Mouse (Mus musculus) heart, postnatal 14 days (tissue): ENCODE results near the gene Pde6h. TPM values are rescaled to one million over a fixed set of nuclear protein-coding genes. Genes with fewer than 3 reads are reported as not detected.
A peak's percentile ranks its signal among the peaks of the same experiment; 100 is the strongest.
"Not testable (repeated sequence)": the region's sequence is repeated elsewhere in the genome, so short reads cannot be mapped to it uniquely, and the experiment has no call there.

Experiments
- DNase-seq, 2 experiments: peaks; one replicate each; pipeline ENCODE4 v3.0.0; 2021 to 2022
- intact Hi-C: fragments of 180-260 bp; cut with DNase I; formaldehyde crosslinking; loops from one replicate; pipeline ENCODE4 v1.15.1; 2025
- long read RNA-seq, 2 experiments: library from polyadenylated mRNA; stranded (forward); transcript quantifications; one replicate each; pipeline ENCODE4 v2.0.0; 2021
- total RNA-seq, 2 experiments: library from RNA; stranded (reverse); gene quantifications; 2 replicates each; pipeline ENCODE4 v1.2.3; 2021

The Pde6h gene
- total RNA-seq, result under 1 TPM in 1 of 2 experiments, not detected in 1; 0.46 TPM
- long read RNA-seq, experiment 1, result 0 reads
- long read RNA-seq, experiment 2, result 0 reads

- intact Hi-C loops, result loop anchor here (5.0 kb wide), 1 partner anchor 44 kb away; no protein-coding TSS in a partner anchor
- DNase-seq, result no peak
Measured at GRCm38 (mm10) chr6:136923532-136923931, at the start of gene Pde6h. TSS of gene Pde6h (plus strand) at chr6:136923832.

DNA sequence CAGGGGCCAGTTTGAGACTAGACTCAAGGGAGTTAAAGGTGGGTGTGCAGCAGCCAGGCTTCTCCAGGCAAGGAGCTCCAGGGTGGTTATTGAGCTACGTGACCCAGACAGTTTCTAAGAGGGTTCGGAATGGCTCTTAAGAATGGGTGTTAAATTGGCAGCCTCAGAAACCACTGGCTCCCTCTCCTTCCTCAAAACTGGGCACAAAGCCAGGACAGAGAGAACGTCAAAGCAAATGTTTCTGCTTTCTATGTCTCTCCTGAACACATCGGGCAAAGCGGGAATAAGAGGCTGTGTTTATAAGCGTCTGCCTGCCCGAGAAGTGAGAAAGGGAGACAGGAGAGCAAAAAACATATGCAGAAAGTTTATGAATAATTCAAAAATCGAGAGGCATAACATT is 49.0 kb upstream of the Pde6h start:
- intact Hi-C loops, result no loop called here
- DNase-seq, result peak; percentile 31 to 57

DNA sequence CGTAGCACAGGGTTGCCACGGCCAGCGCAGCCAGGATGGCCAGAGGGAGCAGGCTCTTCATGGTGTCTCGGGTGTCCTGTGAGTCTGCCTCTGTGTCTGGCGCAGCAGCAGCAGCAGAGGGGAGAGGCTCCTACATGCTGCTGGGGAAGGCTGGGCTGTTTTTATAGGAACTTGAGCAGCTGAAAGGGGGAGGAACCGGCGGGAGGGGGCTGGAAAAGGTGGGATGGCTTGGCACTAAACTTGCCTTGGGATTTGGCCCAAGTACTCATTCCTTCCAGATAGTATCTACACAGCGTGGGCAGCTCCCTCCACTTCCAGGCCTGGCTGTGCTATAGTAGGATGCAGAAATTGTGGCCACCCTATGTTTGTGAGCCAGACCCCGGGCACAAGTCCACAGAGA is 48.0 kb upstream of the Pde6h start, which contains the start of gene Mgp:
Gene Mgp, minus strand, starts transcription at position 154 of the 400 bp plus-strand sequence.
- intact Hi-C loops, result no loop called here
- DNase-seq, result peak; percentile 66 to 73

DNA sequence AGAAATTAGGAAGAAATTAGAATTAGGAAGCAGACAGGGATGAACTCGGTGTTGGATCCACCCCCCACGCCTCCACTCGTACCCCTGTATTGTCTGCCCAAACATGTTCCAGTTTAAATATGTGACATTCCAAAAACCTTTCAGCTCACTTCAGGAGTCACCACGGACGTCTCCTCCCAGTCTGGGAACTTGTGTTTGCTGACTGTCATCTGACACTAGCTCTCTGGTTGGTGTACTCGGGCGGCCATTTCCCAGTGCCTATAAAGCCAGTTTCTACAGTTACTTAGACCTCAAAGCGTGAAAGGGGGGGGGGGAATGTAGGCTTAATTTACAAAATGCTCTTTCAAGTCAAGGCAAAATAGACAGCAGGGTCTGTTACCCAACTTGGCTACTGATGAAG is 42.0 kb upstream of the Pde6h start:
- no peak for DNase-seq
- intact Hi-C loops, result no loop called here

DNA sequence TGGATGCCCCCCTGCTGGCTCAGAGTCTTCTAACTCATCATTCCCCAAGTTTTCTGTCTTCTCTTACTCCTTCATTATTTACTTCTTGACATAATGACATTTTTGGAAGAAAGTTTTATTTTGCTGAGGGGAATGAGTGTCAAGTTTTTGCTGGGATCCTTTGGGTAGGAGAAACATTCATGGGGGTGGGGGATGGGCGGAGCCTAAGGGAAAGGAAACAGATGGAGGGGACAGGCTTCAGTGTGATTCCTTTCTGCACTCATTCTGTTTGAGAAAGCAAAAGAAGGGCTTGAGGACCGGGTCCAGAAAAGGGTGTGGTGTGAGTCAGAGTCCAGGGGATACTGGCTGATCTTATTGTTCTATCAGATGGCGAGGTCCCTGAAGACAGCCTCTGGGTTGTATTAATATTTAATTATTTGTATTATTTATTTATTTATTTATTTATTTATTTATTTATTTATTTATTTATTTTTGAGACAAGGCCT is 40.2 kb upstream of the Pde6h start:
- DNase-seq, result peak; percentile 28 to 47
- intact Hi-C loops, result no loop called here

DNA sequence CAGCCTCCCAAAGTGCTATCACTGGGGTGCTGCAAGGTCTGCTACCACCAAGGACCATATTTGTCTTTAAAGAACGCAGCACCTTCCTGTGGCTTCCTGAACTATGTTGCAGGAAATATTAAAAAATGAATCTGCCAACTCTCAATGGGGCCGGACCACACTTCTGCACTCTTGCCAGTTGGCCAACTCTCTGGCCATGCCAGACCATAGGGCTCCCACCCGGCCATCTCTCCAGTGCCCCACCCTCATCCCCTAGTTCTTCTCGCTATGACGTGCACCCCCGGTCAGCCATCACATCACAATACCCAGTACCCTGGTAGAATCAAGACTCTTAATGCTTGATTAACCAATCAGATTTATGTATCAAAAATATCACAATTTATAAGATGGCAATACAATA is 39.7 kb upstream of the Pde6h start:
- DNase-seq, result no peak
- intact Hi-C loops, result no loop called here

- intact Hi-C loops, DNase-seq: not testable (repeated sequence)
Measured at GRCm38 (mm10) chr6:136884766-136885165, 38.9 kb upstream of the Pde6h start.

- peak; percentile 67 to 74 for DNase-seq
Measured at GRCm38 (mm10) chr6:136887854-136888253, 35.8 kb upstream of the Pde6h start.

GRCm38 (mm10) chr6:136889067-136889466 is 34.6 kb upstream of the Pde6h start:
- DNase-seq, result no peak
- intact Hi-C loops, result no loop called here

More at GRCm38 (mm10) chr6:136887854-136888253, 35.8 kb upstream of the Pde6h start:
- intact Hi-C loops, result no loop called here

DNA sequence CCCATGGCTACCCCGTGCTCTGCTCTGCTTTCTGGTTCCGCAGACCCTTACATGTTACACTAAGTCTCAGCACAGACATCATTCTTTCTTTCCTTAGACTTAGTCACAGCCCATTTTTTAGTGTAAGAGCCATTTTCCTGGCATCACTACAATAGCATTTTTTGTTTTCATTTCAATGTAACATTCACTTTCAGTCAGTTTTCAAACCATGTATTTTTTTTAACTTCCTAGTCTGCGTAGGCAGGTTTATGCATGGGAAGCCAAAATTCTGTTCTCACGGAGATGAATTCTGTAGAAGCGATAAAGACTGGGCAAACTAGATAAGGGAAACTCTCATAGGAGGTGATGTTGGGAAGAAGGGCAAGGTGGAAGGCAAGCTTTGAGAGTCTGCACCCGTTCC is 34.1 kb upstream of the Pde6h start:
- no peak for DNase-seq
- intact Hi-C loops, result no loop called here

- intact Hi-C loops, result no loop called here
- DNase-seq, result no peak
Measured at GRCm38 (mm10) chr6:136892002-136892401, 31.6 kb upstream of the Pde6h start.

GRCm38 (mm10) chr6:136894532-136895339 is 28.9 kb upstream of the Pde6h start:
- DNase-seq, result peak in 1 of 2 experiments; percentile 36
- intact Hi-C loops, result no loop called here

DNA sequence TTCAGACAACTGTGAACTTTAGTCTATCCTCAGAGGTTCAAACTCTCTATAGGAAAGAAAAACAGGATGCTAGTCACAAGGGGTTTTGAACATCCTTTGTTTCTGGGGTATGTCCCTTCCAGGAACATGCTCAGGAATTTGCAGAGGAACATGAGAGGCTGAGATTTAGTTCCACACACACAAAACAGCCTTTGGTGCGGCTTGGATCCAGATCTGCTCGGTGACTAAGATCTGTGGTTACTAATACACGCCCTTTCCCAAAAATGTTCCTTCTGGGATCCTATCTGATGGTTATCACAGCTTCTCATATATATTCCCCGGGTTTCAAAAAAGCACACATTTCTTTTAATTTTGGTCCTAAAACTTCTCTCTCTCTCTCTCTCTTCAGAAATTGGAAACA is 25.8 kb upstream of the Pde6h start:
- intact Hi-C loops, result no loop called here
- peak in 1 of 2 experiments; percentile 25 for DNase-seq

DNA sequence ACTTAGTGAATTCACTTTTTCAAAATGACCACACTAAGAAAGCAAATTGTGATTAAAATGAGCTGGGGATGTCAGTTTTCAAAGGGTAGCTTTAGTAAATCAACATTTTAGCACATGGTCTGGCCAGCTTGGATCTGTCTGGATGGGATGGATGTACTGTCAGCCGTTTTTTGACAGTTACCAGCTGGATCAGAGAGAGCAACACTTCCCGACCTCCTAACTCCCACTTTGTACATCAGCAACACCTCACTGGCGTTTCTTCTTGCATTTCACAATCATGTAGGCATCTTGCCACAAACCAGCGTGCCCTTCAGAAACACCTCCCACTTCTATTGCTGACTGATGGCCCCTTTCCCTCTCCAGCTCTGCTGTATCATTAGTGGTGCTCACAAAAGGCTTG is 25.4 kb upstream of the Pde6h start:
- intact Hi-C loops, result no loop called here
- DNase-seq, result peak; percentile 31 to 34

- intact Hi-C loops, result no loop called here
- no peak for DNase-seq
Measured at GRCm38 (mm10) chr6:136898954-136899353, 24.7 kb upstream of the Pde6h start.

DNA sequence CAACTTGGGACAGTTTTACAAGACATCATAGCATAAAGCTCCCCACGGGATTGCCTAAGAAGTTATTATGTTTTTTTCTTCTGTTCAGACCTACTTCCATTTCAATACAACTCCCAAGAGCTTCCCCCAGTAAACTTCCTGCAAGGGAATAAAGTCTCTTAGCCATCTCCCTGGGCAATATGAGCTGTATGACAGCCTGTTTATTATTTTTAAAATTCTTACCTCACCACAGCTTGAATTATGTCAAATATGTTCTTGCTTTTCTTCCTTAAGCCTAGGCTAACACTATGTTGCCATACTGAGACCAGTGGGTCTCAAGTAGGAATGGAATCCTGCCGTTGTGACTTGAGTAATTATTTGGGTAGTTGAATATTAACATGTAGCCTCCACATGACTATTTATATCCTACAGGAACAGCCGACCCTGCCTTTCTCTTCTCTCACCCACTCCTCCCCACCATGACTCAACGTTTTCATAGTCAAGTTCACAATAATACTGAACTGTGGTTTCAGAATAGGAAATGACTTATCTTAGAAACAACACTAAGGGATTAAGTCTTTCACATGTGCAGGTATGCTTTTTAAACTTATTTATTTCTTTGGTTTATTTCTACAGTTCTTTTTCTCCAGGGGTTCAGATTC is 23.1 kb upstream of the Pde6h start:
- no peak for DNase-seq
- intact Hi-C loops, result no loop called here

- intact Hi-C loops, result no loop called here
- no peak for DNase-seq
Measured at GRCm38 (mm10) chr6:136901010-136901409, 22.6 kb upstream of the Pde6h start.

DNA sequence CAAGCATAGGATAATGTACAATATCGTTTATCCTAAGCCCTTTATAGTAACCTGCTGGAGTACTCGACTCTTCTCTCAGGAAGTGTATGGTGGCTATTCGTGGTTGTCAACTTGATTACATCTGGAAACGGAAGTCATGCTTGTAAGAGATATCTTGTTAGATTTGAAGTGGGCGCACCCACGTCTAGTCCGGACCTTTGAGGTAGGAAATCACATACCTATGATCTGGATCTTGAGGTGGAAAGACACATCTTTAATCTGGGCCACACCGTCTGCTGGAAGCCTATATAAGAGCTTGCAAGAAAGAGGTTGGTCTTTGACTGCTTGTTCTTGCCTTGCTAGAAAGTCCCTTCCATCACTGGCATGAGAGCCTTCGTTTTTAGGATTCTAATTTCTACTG is 21.1 kb upstream of the Pde6h start:
- intact Hi-C loops, result no loop called here
- DNase-seq, result no peak

GRCm38 (mm10) chr6:136903885-136904470 is 19.7 kb upstream of the Pde6h start:
- no peak for DNase-seq
- intact Hi-C loops, result no loop called here

- peak; percentile 35 to 36 for DNase-seq
- intact Hi-C loops, result no loop called here
Measured at GRCm38 (mm10) chr6:136906283-136906936, 17.2 kb upstream of the Pde6h start.

- DNase-seq, result peak; percentile 30 to 47
Measured at GRCm38 (mm10) chr6:136906937-136907293, 16.7 kb upstream of the Pde6h start.

More at GRCm38 (mm10) chr6:136906937-136907293, 16.7 kb upstream of the Pde6h start:
- intact Hi-C loops, result no loop called here
